Mouse (Mus musculus) adrenal gland, adult 2 months (tissue): ENCODE data around the gene 4931428F04Rik. TPM values are rescaled to one million over a fixed set of nuclear protein-coding genes. Genes with fewer than 3 reads are reported as not detected.
"Not testable (repeated sequence)": the region's sequence is repeated elsewhere in the genome, so short reads cannot be mapped to it uniquely, and the experiment has no call there.

Source experiments
- DNase-seq: peaks from one replicate; pipeline ENCODE4 v3.0.0; 2021
- polyA plus RNA-seq: library from polyadenylated mRNA; depleted of rRNA; stranded (reverse); fragments of >200 nt; gene quantifications from 2 replicates; pipeline ENCODE4 v1.2.3, GENCODE M21; 2012
- total RNA-seq, 2 experiments: library from RNA; stranded (reverse); gene quantifications; 2 replicates each; pipeline ENCODE4 v1.2.3; 2021

Gene 4931428F04Rik
- total and polyA plus RNA-seq, 3 experiments = 1.8 to 4.1 (median 3.4) TPM

DNA sequence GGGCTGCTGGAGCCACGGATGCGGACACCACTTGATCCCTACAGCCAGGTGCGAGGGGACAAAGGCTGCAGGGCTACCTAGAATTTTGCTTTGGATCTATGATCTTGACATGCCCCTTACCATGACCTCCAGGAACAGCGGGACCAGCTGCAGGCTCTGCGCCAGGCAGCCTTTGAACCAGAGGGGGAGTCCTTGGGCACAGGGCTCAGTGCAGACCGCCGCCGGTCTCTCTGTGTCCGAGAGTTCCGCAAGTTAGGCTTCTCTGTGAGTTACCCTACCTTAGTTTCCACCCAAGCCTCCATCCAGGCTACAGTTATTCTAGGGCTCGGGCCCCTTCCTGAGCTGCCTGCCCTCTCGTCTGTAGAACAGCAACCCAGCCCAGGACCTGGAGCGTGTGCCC, 18.0 kb upstream of the 4931428F04Rik start:
- DNase-seq = no peak

DNA sequence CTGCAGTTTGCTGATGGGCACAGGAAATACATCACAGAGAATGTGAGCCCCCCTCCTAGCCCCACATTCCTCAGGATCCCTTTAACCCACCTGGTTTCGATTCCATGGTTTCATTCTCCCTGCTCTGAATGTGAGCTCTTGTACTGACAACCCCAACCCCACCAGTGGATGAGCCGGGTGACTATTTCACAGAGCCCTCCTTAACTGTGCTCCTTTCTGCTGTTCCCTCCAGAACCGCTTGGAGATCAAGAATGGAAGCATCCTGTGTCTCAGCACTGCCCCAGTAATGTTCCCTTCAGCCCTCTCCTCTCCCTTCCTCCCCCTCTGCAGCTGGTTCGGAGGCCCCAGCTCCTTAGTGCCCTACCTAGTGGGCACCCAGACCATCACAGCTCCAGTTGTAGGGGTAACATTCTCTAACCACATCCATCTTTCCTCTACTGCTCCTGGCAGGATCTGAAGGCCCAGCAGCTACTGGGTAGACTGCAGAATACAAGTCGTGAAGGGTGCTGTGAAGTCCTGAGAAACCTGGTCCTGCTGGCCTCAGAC, 16.6 kb upstream of the 4931428F04Rik start:
- DNase-seq = no peak

DNA sequence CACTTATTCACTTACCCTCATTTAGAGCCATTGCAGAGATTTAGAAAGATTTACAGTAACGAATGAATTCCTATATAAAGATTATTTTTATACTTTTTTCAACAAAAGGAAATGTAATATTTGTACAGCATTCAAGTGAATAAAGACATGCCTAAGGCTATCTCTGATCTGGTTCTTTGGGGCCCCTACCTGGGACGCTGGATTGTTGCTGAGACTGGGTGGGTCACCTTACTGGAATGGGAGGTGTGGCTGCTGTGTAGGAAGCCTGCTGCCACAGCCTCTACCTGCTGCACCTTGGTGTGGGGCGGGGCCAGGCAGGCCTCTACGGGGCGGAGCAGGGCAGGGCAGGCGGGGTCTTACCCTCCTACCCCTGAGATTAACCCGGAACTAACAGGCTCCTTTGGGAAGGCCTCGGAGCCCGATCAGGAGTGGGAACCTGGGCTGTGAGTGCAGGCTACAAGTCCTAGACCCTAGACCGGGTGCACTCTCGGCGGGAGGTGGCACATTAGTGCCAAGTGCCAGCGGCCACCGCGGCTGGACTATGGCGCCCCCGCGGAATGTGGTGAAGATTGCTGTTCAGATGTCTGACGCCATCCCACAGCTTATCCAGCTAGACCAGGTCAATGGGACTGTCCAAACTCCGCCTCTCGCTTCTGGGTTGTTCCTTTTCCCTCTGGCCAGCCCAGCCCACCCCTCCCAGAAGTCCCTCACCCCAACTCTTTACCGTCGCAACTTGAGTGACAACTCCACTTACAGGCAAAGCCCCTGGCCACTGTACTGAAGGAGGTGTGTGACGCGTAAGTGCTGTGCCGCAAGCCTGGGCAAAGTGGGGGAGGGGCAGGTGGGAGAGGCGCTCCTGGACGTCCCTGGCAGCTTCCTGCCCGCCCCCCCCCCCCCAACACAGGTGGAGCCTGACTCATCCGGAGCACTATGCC, 15.8 kb upstream of the 4931428F04Rik start, which contains the start of gene Elmo3:
Gene Elmo3 (plus strand): TSS at position 391 of the 935 bp plus-strand sequence.
- peak; percentile 82 for DNase-seq

DNA sequence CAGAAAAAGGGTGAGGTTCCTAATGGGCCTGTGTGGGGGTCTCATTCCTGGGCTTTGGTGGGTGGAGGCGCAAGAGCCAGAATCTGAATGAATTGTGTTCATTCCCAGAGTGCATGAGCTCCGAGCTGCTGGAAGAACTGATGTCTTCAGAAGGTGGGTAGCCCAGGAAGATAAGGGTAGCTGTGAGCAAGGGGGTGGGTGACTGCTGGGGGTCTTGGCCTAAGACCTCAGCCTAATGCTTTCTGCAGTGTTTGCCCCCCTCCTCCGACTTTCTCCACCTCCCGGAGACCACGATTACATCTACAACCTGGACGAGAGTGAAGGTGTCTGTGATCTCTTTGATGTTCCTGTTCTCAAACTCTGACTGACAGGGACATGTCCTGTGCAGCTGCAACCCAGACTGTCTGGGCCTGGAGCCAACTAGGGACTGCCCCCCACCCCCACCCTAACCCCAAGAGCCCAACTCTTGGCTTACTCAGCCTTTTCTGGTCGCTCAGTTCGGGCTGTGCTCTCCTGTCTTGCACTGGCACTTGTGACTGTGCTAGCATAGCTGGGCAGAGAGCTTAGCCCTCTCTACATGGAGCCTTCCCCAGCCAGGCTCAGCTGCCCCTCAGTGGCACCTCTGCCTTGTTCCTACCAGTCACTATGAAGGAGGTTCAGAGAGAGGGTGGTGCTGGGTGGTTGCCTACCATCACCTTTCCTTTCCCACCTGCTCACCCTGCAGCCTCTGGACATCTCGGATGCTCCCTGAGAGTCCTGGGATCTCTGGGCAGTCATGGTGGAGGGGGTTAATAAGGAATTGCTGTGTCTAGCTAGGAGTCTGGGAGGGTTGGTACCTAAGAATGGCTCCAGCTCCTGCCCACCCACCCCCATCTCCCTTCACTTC, 14.9 kb upstream of the 4931428F04Rik start:
- no peak for DNase-seq

DNA sequence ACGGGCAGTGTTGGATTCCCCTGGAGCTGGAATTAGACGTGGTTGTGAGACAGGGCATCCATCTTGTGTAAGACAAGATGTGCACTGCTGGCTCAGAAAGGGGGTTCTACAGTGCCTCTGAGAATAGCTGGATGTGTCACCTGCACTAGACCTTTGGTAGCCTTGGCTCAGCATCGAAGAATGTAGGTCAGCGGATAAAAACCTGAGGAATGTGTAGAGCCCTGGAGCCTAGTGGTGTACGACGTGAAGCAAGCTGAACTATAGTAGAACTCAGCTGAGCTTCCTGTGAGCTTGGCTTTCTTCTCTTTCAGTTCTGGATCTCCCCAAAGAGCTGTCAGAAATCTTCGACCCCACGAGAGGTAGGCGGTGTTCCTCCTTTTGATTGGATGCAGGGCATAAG, 14.2 kb upstream of the 4931428F04Rik start:
- no peak for DNase-seq

DNA sequence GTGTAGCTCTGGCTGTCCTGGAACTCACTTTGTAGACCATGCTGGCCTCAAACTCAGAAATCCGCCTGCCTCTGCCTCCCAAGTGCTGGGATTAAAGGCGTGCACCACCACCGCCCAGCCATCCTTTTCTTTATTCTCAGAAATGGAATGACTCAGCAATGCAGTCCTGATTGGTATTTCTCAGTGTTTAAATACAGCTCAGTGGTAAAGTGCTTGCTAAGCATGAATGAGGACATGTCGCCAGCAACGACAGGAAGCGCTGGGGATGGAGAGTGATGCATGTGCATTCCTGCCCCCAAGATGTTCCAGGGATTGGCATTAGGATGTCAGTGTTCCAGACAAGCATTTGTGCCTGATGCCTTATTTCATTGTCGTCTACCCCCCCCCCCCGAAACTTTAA, 13.7 kb upstream of the 4931428F04Rik start:
- no peak for DNase-seq

DNA sequence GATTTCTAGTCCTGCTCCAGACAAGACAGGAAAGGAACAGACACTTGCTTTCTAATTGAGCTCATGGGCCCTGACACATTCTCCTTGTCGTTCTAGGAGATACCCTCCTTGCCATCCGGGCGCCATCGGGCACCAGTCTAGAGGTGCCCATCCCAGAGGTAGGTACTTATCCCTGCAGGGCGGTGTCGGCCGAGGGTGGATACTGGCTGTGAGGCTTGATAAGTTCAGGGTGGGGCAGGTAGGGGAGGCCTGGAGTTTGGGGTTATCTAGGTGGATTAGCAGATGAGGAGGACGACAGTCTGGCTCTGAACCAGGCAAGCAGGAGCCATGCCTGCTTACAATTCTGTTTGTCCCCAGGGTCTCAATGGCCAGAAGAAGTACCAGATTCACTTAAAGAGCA, 10.3 kb upstream of the 4931428F04Rik start:
- DNase-seq = no peak

DNA sequence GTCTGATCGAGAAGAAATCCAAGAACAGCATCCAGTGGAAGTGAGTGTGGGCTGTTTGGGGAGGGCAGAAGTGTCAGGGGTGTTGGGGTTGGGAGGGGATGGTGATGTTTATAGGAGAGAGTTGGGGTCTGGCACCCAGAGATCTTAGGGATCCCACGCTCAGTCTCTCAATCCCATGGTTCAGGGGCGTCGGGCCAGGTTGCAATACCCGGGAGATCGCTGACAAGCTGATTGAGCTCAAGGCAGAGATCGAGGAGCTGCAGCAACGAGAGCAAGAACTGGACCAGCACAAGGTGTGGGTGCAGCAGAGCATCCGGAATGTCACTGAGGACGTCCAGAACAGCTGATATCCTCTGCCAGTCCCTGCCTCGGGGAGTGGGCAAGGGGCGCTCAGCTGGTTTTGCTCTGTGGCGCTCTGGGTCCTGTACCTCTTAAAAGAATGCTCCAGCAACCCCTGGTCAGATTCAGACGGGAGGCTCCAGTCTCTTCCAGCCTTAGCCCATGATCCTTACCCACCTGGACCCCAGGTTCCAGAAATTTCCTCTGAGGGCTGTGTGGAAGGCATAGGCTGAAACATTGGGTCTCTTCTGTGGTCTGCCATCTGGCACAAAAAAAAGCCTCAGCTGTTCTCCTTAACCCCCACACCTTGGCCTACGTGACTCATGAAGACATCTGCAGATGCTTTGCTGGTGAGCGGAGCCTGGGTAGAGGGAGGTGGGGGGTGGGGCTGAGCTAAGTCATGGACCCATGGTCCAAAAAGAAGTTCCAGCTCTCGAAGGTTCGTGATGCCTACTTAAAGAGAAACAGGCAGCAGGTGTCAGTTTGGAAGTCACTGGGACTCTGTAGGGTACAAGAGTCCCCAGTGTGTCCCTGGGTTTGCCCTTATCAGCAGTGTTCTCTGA, 8.9 kb upstream of the 4931428F04Rik start:
- DNase-seq = no peak

DNA sequence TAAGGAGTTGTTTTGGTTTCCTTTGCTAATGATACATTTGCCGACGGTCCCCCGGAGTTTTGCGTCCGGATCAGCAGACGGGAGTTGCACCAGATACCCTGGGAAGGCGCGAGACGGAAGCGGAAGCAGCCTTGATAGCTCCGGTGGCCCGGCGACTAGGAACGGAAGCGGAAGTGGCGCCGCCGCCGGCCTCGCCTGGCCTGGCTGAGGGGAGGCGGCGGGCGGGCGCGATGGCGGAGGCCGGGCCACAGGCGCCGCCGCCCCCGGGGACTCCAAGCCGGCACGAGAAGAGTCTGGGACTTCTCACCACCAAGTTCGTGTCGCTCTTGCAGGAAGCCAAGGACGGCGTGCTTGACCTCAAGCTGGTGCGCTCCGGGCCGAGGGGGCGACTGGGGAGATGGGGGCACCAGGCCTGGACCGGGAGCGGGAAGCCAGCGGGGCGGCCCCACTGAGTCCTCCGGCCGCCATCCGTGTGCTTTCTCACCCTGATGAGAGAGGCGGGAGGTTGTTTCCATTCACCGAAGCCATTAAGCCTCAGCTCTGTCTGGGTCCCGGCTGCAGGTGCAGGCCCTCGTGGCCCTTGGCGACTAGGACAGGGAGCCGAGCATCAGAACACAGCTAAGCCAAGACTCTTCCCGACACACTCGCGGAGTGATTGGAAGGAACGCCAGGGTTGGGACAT, 8.0 kb upstream of the 4931428F04Rik start, which contains the start of gene E2f4:
Gene E2f4 (plus strand): TSS at position 153 of the 682 bp plus-strand sequence.
- DNase-seq = peak; percentile 96

DNA sequence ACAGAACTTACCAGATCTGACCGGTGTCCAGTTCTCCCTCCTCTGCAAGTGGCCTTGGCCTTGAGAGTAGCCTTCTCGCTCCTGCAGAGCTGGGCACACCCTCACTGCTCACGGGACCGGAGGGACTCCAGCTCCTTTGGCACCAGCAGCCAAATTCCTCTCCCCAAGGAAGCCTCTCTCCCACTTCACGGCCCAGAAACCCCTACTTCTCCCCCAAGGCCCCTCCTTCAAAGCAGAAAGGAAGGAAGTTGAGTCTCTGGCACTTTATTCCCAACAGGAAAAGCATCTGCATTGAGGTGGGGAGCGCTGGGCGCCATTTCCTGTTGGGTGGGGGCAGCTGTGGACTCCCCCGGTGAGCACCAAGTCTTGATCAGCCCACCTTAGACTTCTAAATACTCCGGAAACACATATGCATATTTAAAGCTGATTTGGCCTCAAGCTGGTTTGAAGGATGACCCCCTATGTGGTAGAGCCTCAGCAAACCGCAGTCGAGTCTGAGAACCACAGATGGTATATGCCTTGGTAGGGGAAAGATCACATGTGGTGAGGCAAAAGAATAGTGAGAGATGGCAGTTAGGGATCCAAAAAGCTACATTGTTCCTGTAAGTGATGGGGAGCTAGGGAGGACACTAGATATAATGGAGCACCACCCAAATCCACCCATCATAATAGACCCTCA, 6.4 kb upstream of the 4931428F04Rik start, which contains the start of gene Exoc3l:
Gene Exoc3l (minus strand): TSS at position 207 of the 679 bp plus-strand sequence.
- peak; percentile 85 for DNase-seq

DNA sequence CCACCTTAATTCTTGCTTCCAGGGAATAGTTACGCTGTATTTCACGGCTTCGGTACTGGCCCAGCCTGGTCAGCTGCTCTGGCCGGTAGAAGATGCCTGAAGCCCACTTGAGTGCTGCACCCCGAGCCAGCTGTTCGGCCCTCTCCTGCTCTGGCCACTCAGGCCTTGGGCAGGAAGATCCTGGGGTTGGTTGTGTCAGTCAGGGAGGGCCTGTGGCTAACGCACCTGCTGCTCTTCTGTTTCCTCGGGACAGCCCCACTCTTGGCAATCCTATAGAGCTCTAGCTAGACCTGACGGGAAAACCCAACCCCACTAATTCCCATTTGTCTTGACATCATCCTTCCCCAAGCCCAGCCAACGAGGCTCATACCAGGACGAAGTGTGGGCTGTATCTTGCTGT, 5.6 kb upstream of the 4931428F04Rik start:
- DNase-seq = peak; percentile 30

DNA sequence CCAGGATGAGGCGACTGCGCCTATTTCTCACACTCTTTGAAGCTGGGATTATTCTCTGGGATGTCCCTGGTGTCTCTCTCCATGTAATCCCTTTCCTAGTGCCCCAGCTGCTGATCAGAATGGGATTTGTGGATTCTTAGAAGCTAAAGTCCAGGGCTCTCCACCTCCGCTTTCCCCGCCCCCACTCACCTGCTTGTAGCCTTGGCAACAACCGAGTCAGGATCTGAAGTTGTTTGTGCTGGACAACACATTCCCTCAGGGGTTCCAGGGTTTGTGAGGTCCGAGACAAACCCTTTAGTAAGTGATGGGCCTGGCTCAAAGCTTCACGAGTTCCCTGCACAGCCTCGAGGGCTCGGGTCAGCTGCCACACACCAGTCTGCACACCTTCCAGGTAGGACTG, 5.1 kb upstream of the 4931428F04Rik start:
- DNase-seq = no peak

DNA sequence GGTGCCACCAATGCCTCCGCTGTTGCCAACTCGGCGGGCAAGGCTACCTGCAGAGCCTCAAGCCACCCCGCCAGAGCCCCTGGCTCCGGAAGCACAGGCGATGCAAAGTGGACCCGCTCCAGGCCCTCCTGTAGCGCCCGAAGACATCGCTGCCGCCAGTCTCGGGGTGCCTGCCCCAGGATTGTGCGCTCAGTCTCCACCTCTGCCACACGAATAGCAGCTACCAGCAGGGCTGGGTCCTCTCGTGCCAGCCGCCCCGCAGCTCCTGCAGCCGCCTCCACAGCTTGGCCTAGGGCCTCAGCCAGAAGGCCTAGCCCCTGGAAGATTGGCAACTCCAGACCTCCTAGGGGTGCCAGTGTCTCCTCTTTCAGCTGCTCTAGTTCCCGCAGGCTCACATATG, 3.7 kb upstream of the 4931428F04Rik start:
- no peak for DNase-seq

DNA sequence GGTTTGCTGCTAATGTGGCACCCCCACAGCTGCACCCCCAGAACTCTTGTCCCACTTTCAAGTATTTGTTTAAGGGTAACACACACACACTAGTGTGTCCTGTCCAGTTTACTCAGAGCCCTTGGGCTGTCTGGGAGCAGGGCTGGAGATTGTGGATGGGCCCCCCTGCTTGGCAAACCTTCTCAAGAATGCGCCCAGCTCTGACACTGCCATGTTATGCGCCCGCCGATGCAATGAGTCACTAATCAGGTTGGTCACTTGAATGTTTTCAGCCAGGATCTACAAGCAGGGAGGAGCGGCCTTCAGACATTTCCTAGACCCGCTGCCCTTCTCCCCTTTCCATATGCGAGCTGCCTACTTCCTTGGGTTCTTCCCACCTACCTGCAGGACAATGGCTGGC, 2.8 kb upstream of the 4931428F04Rik start:
- peak; percentile 35 for DNase-seq

DNA sequence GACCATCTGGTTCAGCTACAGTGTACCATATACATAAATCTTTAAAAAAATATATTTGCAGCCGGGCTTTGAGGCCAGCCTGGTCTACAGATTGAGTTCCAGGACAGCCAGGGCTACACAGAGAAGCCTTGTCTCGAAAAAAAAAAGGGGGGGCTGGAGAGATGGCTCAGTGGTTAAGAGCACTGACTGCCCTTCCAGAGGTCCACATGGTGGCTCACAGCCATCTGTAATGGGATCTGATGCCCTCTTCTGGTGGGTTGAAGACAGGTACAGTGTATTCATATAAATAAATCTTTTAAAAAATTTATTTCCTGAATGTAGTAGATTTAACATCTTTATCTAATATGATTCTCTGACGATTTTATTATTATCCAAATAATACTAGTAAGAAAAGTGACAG, 2.1 kb upstream of the 4931428F04Rik start:
- DNase-seq = not testable (repeated sequence)

DNA sequence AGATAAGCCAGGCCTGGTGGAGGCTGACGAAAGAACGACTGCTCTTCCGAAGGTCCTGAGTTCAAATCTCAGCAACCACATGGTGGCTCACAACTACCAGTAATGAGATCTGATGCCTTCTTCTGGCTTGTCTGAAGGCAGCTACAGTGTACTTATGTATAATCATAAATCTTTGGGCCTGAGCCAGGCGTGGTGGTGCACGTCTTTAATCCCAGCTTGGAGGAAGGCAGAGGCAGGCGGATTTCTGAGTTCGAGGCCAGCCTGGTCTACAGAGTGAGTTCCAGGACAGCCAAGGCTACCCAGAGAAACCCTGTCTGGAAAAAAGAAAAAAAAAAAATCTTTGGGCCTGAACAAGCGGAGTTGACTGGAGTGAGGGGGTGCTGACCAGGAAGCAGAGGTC, 1.7 kb upstream of the 4931428F04Rik start:
- not testable (repeated sequence) for DNase-seq

DNA sequence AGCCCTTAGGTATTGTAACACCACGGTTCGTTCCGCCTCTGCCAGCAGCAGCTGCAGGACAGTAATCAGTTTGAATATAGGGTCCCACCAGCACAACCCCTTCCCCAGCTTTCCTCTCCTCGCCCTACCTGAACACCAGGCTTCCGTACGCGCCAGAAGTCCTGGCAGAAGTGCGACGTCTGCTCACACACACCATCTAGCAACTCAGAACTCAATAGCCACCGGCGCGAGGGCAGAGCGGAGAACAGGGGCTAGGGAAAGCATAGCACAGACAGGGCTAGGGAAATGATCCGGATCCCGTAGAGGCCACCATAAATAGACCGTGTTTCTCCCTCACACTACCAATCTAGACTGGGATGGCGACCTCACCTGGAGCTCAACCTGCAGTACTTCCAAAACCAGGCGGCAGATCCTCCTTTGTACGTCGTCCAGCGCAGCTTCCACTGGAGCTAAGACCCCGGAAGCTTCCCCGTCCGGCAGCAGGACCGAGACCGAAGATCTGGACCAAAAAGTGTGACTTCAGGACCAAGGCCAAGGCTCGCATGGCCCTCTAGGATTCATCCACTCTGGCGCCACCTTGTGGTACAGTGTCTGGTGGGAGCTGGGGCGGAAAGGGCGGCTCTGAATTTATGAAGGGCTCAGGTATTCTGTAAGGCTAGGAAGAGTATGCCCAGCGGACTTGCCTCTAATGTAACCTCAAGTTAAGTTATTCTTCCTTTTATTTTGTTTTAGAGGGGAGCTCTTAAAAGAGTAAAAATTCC, 1.1 kb upstream of the 4931428F04Rik start:
- peak; percentile 86 for DNase-seq

DNA sequence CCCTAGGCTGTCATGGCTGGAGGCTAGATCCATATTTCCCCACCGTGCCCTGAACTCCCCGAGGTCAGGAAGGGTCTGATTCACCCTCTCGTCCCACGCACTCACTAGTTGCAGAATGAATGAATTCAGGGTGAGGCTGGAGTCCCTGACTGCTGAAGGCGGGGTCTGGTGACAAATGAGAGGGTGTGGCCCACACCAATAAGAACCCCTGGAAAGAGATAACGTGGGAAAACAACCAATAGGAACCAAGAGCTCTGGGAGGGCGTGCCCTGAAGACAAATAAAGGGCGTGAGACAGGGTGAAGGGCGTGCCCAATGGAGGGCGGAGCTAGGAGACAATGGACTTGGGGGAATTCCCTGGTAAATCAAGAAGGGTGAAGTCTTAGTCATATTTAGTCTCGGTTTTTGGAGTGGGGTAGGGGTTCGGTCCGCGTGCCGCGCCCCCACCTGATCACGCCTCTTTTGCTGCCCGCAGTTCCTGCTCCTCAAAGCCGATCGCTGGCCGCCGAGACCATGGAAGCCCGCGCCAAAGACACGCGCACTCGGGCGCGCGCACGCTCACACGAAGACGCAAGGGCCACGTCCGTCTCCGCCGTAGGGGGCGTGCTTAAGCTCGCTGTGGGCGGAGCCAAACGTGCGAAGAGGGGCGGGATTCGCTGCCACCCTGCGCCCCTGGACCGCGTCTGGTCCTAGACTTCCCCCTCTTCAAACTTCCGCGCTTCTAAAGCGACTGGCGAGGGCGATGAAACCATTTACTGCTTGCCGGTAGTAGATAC, 519 bp downstream of the 4931428F04Rik start:
- DNase-seq = peak; percentile 94
